Mouse (Mus musculus) small intestine, adult 2 months (tissue): ENCODE measurements around the gene P2ry1. TPM values are rescaled to one million over a fixed set of nuclear protein-coding genes. Genes with fewer than 3 reads are reported as not detected.

Source experiments
- H3K27ac ChIP-seq: fragments of 200-500 bp; 2 replicates; pipeline ENCODE4 v1.5.1; 2012; ENCODE audit warnings: low read depth, low read length, control low read depth, inconsistent platforms; ENCODE audit not compliant: insufficient read depth
- H3K27me3 ChIP-seq: fragments of 200-500 bp; 2 replicates; pipeline ENCODE4 v1.6.1; 2012; ENCODE audit warnings: mild to moderate bottlenecking, moderate library complexity, low read length, inconsistent platforms; ENCODE audit not compliant: control insufficient read depth, insufficient read depth
- H3K36me3 ChIP-seq: fragments of 200-500 bp; 2 replicates; pipeline ENCODE4 v1.6.1; 2012; ENCODE audit warnings: mild to moderate bottlenecking, low read length, control low read depth, inconsistent platforms; ENCODE audit not compliant: control insufficient read depth, insufficient read depth
- H3K4me1 ChIP-seq: fragments of 200-500 bp; 2 replicates; pipeline ENCODE4 v1.6.1; 2012; ENCODE audit warnings: low read length, inconsistent platforms, mixed read lengths; ENCODE audit not compliant: control insufficient read depth, insufficient read depth, insufficient read length
- H3K4me3 ChIP-seq: fragments of 200-500 bp; 2 replicates; pipeline ENCODE4 v1.5.1; 2012; ENCODE audit warnings: low read depth, mild to moderate bottlenecking, control low read depth, inconsistent platforms, low read length, moderate library complexity
- CTCF ChIP-seq: fragments of 200-500 bp; IDR thresholded peaks from 2 replicates; pipeline ENCODE4 v1.5.1; 2012; ENCODE audit warnings: low read depth, mild to moderate bottlenecking, control low read depth, inconsistent platforms, low read length, moderate library complexity, mixed read lengths; ENCODE audit not compliant: insufficient replicate concordance, insufficient read length; ENCODE audit errors: extremely low read depth
- POLR2A ChIP-seq: fragments of 200-500 bp; IDR thresholded peaks from 2 replicates; pipeline ENCODE4 v1.6.1; 2012; ENCODE audit warnings: low read depth, mild to moderate bottlenecking, control low read depth, inconsistent platforms, low read length, moderate library complexity
- WGBS: fragments of 180-500 bp; shearing (Covaris S2); methylation state at CpG from one replicate; pipeline ENCODE4 v1.1.7; 2018; 5-methylcytosine and 5-hydroxymethylcytosine counted together
- polyA plus RNA-seq: library from polyadenylated mRNA; depleted of rRNA; stranded (reverse); fragments of >200 nt; gene quantifications from 2 replicates; pipeline ENCODE4 v1.2.3, GENCODE M21; 2012

Gene P2ry1
- polyA plus RNA-seq, 1 experiment: 21.1 TPM

GRCm38 (mm10) chr3:60998064-60998463, 4.5 kb upstream of the P2ry1 start:
- no peaks in the 10 kb centered on the region for H3K4me1 ChIP-seq
- H3K36me3 ChIP-seq: no peaks in the 10 kb centered on the region
- 83% methylated on average over 3 of the region's 3 CpGs for WGBS
- no peak overlapping the region for H3K27ac ChIP-seq
- TF ChIP-seq CTCF: no peak
- TF ChIP-seq POLR2A: no peak
- H3K27me3 ChIP-seq: no peaks in the 10 kb centered on the region
- no peak overlapping the region for H3K4me3 ChIP-seq

- Histone ChIP-seq H3K4me1 (no peaks in the 10 kb centered on the region), H3K36me3 (no peaks in the 10 kb centered on the region), H3K27me3 (no peaks in the 10 kb centered on the region), H3K27ac (no peak overlapping the region), H3K4me3 (no peak overlapping the region)
- TF ChIP-seq POLR2A (no peak), CTCF (no peak)
These were observed 2.9 kb upstream of the P2ry1 start for GRCm38 (mm10) chr3:60999715-61000114.

- TF ChIP-seq CTCF: no peak
- no peak for TF ChIP-seq POLR2A
- Histone ChIP-seq H3K27me3 (no peaks in the 10 kb centered on the region), H3K4me3 (no peak overlapping the region), H3K36me3 (no peaks in the 10 kb centered on the region), H3K4me1 (no peaks in the 10 kb centered on the region; the same call in 1 of the 2 replicates), H3K27ac (peak overlapping the region; percentile 96)
- 30% methylated on average over 4 of the region's 4 CpGs for WGBS
These were observed 1.8 kb upstream of the P2ry1 start for GRCm38 (mm10) chr3:61000747-61001146.

- H3K4me1 ChIP-seq: no peaks in the 10 kb centered on the region; the same call in 1 of the 2 replicates
- peaks cover 2% of the 10 kb centered on the region; the same call in 1 of the 2 replicates for H3K36me3 ChIP-seq
- 2% methylated on average over 20 of the region's 20 CpGs for WGBS
- TF ChIP-seq CTCF: no peak
- TF ChIP-seq POLR2A: no peak
- peak overlapping the region; percentile 96 for H3K27ac ChIP-seq
- H3K27me3 ChIP-seq: no peaks in the 10 kb centered on the region
- peak overlapping the region; percentile 85 for H3K4me3 ChIP-seq
These were observed 576 bp upstream of the P2ry1 start for GRCm38 (mm10) chr3:61001852-61002586.

GRCm38 (mm10) chr3:61004611-61005010, 2.0 kb downstream of the P2ry1 start:
- WGBS: 23% methylated on average over 1 of the region's 1 CpGs
- TF ChIP-seq POLR2A (no peak), CTCF (no peak)
- Histone ChIP-seq H3K36me3 (peaks cover 8% of the 10 kb centered on the region), H3K27ac (no peak overlapping the region), H3K4me1 (no peaks in the 10 kb centered on the region; the same call in 1 of the 2 replicates), H3K4me3 (no peak overlapping the region), H3K27me3 (no peaks in the 10 kb centered on the region)

- TF ChIP-seq POLR2A (no peak), CTCF (no peak)
- peak overlapping the region; percentile 35; the same call in 1 of the 2 replicates for H3K27ac ChIP-seq
- WGBS: 12% methylated on average over 5 of the region's 5 CpGs
- H3K4me3 ChIP-seq: no peak overlapping the region
- H3K36me3 ChIP-seq: peaks cover 8% of the 10 kb centered on the region
- no peaks in the 10 kb centered on the region for H3K27me3 ChIP-seq
- peaks cover 5% of the 10 kb centered on the region; the same call in 1 of the 2 replicates for H3K4me1 ChIP-seq
These were observed 9.1 kb downstream of the P2ry1 start for GRCm38 (mm10) chr3:61011660-61012059.

- H3K4me3 ChIP-seq: no peak overlapping the region
- H3K27ac ChIP-seq: peak overlapping the region; percentile 21; the same call in 1 of the 2 replicates
- peaks cover 5% of the 10 kb centered on the region; the same call in 1 of the 2 replicates for H3K4me1 ChIP-seq
- no peaks in the 10 kb centered on the region for H3K27me3 ChIP-seq
- TF ChIP-seq POLR2A: no peak
- no peak for TF ChIP-seq CTCF
- H3K36me3 ChIP-seq: peaks cover 3% of the 10 kb centered on the region; the same call in 1 of the 2 replicates
These were observed 10.0 kb downstream of the P2ry1 start for GRCm38 (mm10) chr3:61012550-61012949.
